Mouse (Mus musculus): ENCODE data around the gene Hdac1. TPM values are rescaled to one million over a fixed set of nuclear protein-coding genes. Genes with fewer than 3 reads are reported as not detected.

Gene Hdac1
- polyA plus RNA-seq, 1 experiment from 2014 or later, result 274 TPM

DNA sequence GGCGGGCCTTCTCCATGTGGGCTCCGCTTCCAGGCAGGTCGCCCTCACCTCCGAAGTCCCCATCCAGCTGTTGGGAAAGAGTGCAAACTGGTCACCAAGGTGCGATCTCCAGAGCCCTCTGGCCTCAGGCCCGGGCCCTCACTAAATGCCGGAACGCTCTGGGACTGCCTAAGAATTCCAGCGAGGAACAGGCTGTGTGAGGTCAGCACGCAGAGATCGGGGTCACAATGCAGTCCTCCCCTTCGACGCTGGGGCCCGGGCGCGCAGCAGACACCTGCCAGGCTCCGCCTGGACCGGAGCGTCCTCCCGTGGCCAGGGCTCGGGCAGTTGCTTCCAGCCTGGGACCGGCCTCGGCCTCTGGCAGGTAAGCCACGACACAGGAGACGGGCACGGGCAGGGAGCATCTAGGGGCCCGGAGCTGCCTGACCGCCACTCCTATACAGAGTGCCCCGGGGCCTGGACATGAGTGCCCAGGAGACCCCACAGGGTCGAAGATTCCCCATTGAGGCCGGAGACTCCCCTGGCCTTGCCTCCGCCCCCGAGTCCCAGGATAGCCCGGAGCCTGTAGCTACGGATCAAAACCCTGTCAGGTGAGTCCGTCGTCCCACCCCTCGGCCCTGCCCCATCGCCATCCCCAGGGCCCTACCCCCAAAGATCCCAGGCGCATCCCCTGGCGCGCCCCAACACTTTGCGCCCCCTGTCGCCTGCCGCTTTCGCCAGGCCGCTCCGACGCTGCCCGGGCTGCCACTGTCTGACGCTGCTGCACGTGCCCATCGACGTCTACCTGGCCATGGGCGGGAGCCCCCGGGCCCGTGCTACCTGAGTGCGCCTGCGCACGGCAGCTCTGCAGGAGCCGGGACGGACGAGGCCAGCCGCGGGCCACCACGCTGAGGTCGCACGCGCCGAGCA is 51.3 kb downstream of the Hdac1 start, which contains the start of the genes Tssk3 and Fam229a:
Tssk3 (minus strand) TSS at position 51 of the 909 bp plus-strand sequence.
Fam229a (plus strand) TSS at position 219 of the 909 bp plus-strand sequence.
- H3K27ac ChIP-seq, result no peak within 1 kb of the TSS
- H3K4me2 ChIP-seq, result peak within 1 kb of the TSS; percentile 61
- H3K4me3 ChIP-seq (replicated peaks), result peak within 1 kb of the TSS; percentile 36
- H3K36me3 ChIP-seq, result peaks cover 34% of the 10 kb centered on the region
- H3K27me3 ChIP-seq, result peaks cover 26% of the 10 kb centered on the region
- no peaks in the 10 kb centered on the region for H3K9me3 ChIP-seq (replicated peaks)
- peaks cover 21% of the 10 kb centered on the region for H3K4me1 ChIP-seq
- 4% methylated on average over 70 of the region's 70 CpGs for WGBS
- ATAC-seq (replicated peaks; ENCODE audit: low FRiP score), result peak; percentile 31
- H3K9ac ChIP-seq, result 0 out of 2 replicates have a peak within 1 kb of the TSS, but pooled peaks have one; percentile 8

DNA sequence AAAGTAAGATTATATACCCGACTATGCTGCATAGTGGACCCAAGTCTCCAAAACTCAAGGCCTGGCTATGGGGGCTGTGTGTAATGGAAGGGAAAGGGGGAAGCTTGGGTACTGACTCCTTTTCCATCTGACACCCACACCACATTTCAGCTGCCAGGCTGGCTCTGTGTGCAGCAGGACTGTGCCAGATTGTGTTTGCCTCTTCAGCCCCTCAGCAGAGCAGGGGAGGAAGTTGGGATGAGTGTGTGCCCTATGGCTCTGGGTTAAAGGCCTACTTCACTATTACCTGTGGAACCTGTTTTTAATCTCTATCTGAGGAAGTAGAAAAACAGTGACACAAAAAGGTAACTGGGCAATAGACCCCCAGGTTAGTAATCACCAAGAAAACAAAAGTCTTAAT is 61.4 kb downstream of the Hdac1 start:
- no peaks in the 10 kb centered on the region for H3K9me3 ChIP-seq (replicated peaks)
- peaks cover 98% of the 10 kb centered on the region for H3K36me3 ChIP-seq
- no peak overlapping the region for H3K4me2 ChIP-seq
- H3K27me3 ChIP-seq, result no peaks in the 10 kb centered on the region
- no peak overlapping the region for H3K9ac ChIP-seq
- no peak for ATAC-seq (replicated peaks; ENCODE audit: low FRiP score)
- no peak overlapping the region for H3K27ac ChIP-seq
- H3K4me1 ChIP-seq, result no peaks in the 10 kb centered on the region
- WGBS, result 87% methylated on average over 1 of the region's 1 CpGs
- H3K4me3 ChIP-seq (replicated peaks), result no peak overlapping the region

DNA sequence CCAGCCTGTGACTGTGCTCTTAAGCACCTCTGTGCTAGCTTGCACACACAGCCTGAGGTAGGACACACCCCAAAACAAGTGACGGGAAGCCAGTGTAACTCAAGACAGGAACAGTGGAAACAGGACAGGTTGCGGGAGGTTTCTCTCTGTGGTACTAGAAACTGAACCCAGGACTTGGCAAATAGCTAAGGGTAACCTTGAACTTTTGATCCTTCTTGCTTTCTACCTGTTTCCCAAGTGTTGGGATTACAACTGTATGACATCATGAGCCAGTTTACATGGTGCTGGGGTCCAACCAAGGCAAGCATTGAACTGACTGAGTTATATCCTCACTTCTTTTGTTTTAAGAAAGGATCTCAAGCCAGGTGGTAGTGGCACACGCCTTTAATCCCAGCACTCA is 62.6 kb downstream of the Hdac1 start:
- no peaks in the 10 kb centered on the region for H3K27me3 ChIP-seq
- ATAC-seq (replicated peaks; ENCODE audit: low FRiP score), result no peak
- no peaks in the 10 kb centered on the region for H3K9me3 ChIP-seq (replicated peaks)
- no peaks in the 10 kb centered on the region for H3K4me1 ChIP-seq
- no peak overlapping the region for H3K4me2 ChIP-seq
- no peak overlapping the region for H3K27ac ChIP-seq
- no peak overlapping the region for H3K9ac ChIP-seq
- H3K4me3 ChIP-seq (replicated peaks), result no peak overlapping the region
- WGBS, result 84% methylated on average over 3 of the region's 3 CpGs
- H3K36me3 ChIP-seq, result peaks cover 97% of the 10 kb centered on the region

DNA sequence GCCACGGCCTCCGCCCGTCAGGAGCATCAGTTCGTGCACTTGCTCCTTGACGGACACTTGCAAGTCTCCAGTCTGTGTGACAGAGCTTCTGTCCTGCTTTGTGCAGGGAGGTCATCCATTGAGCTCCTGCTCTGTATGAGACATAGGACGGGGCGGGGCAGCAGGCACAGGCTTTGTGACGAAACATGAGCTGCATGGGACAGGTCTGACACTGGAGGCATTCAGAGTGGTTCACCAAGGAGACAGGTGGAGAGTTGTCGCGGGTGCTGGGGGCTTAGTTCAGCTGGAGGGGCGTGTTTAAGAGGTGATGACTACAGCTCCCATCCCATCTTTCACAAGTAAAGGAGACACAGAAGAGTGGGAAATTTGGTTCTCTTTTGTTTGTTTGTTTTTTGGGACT is 66.5 kb downstream of the Hdac1 start:
- no peaks in the 10 kb centered on the region for H3K27me3 ChIP-seq
- no peaks in the 10 kb centered on the region for H3K9me3 ChIP-seq (replicated peaks)
- H3K4me1 ChIP-seq, result no peaks in the 10 kb centered on the region
- 91% methylated on average over 11 of the region's 11 CpGs for whole genome bisulfite sequencing
- no peak overlapping the region for H3K4me3 ChIP-seq (replicated peaks)
- H3K36me3 ChIP-seq, result peaks cover 95% of the 10 kb centered on the region
- ATAC-seq (replicated peaks; ENCODE audit: low FRiP score), result no peak
- H3K27ac ChIP-seq, result no peak overlapping the region
- no peak overlapping the region for H3K4me2 ChIP-seq
- no peak overlapping the region for H3K9ac ChIP-seq

Small RNAs within 50 kb of the gene (microRNA-seq; reads per million reads assigned to microRNA genes)
- gene Mir8119, result not detected

Other genes with a start within 250 kb of the Hdac1 start
- gene Rbbp4, start 207.3 kb downstream of the Hdac1 start, polyA plus RNA-seq (2015; fragmentation: Nextera tagmentation; extraction: Ambion mirVana), result 430 and 490 TPM in 2 replicates
- 46.9 and 47.5 TPM in 2 replicates for gene Zbtb8os, start 207.0 kb downstream of the Hdac1 start, polyA plus RNA-seq (2015; fragmentation: Nextera tagmentation; extraction: Ambion mirVana)
- 15.7 and 18.0 TPM in 2 replicates for gene Zbtb8a, start 164.6 kb downstream of the Hdac1 start, polyA plus RNA-seq (2015; fragmentation: Nextera tagmentation; extraction: Ambion mirVana)
- gene Zbtb8b, start 101.9 kb downstream of the Hdac1 start, polyA plus RNA-seq (2015; fragmentation: Nextera tagmentation; extraction: Ambion mirVana), result 4.1 and 4.9 TPM in 2 replicates
- 26.4 and 28.8 TPM in 2 replicates for gene Bsdc1, start 81.1 kb downstream of the Hdac1 start, polyA plus RNA-seq (2015; fragmentation: Nextera tagmentation; extraction: Ambion mirVana)
- not detected in 2 replicates for gene Tssk3, start 51.7 kb downstream of the Hdac1 start, polyA plus RNA-seq (2015; fragmentation: Nextera tagmentation; extraction: Ambion mirVana)
- gene Fam229a, start 51.5 kb downstream of the Hdac1 start, polyA plus RNA-seq (2015; fragmentation: Nextera tagmentation; extraction: Ambion mirVana), result not detected in 2 replicates
- 881 and 886 TPM in 2 replicates for gene Marcksl1, start 29.1 kb downstream of the Hdac1 start, polyA plus RNA-seq (2015; fragmentation: Nextera tagmentation; extraction: Ambion mirVana)
- 11.3 and 11.4 TPM in 2 replicates for gene Lck, start 30.9 kb upstream of the Hdac1 start, polyA plus RNA-seq (2015; fragmentation: Nextera tagmentation; extraction: Ambion mirVana)
- gene Fam167b, start 35.8 kb upstream of the Hdac1 start, polyA plus RNA-seq (2015; fragmentation: Nextera tagmentation; extraction: Ambion mirVana), result 27.8 and 29.1 TPM in 2 replicates
- 287 and 288 TPM in 2 replicates for gene Eif3i, start 57.9 kb upstream of the Hdac1 start, polyA plus RNA-seq (2015; fragmentation: Nextera tagmentation; extraction: Ambion mirVana)
- gene Tmem234, start 58.0 kb upstream of the Hdac1 start, polyA plus RNA-seq (2015; fragmentation: Nextera tagmentation; extraction: Ambion mirVana), result 209 and 215 TPM in 2 replicates
- gene Dcdc2b, start 71.5 kb upstream of the Hdac1 start, polyA plus RNA-seq (2015; fragmentation: Nextera tagmentation; extraction: Ambion mirVana), result 2.1 and 2.4 TPM in 2 replicates
- 29.4 TPM in 2 replicates for gene Iqcc, start 76.4 kb upstream of the Hdac1 start, polyA plus RNA-seq (2015; fragmentation: Nextera tagmentation; extraction: Ambion mirVana)
- gene Ccdc28b, start 81.2 kb upstream of the Hdac1 start, polyA plus RNA-seq (2015; fragmentation: Nextera tagmentation; extraction: Ambion mirVana), result 52.4 and 65.7 TPM in 2 replicates
- 82.1 and 84.4 TPM in 2 replicates for gene Txlna, start 98.4 kb upstream of the Hdac1 start, polyA plus RNA-seq (2015; fragmentation: Nextera tagmentation; extraction: Ambion mirVana)
- 18.6 and 18.7 TPM in 2 replicates for gene Kpna6, start 130.1 kb upstream of the Hdac1 start, polyA plus RNA-seq (2015; fragmentation: Nextera tagmentation; extraction: Ambion mirVana)
- gene Tmem39b, start 154.1 kb upstream of the Hdac1 start, polyA plus RNA-seq (2015; fragmentation: Nextera tagmentation; extraction: Ambion mirVana), result 20.2 and 21.6 TPM in 2 replicates
- 118 and 125 TPM in 2 replicates for gene Khdrbs1, start 199.6 kb upstream of the Hdac1 start, polyA plus RNA-seq (2015; fragmentation: Nextera tagmentation; extraction: Ambion mirVana)